Comparison of ENCODE assay signal across 8 mouse cellular contexts in genomic region chrX:135993192-135993594, GRCm38 (mm10). TPM values are rescaled to one million over a fixed set of nuclear protein-coding genes. Genes with fewer than 3 reads are reported as not detected.
DNase-seq lines count a peak whose midpoint lies in the region; ATAC-seq and TF ChIP-seq lines count a peak whose summit lies in the region.
"Not testable (repeated sequence)": the region's sequence is repeated elsewhere in the genome, so short reads cannot be mapped to it uniquely, and the experiment has no call there.
"Had no signal": no experiment of that assay in that cellular context is flagged by ENCODE, and none has a peak within 500 bp of the region (broad histone marks: within the 10 kb centered on the region; RNA-seq: fewer than 3 reads in every experiment).

No protein-coding gene starts in this region.

- peak; percentile 43 for DNase-seq in cerebellum, adult 11-12 months
- DNase-seq in hindbrain, postnatal 0 days (ENCODE audit: low spot score) = not testable (repeated sequence)

- H3K9me3 ChIP-seq in embryonic facial prominence, embryonic 13.5 days; heart, embryonic 12.5 days (replicated peaks); hindbrain, postnatal 0 days (ENCODE audit: low read length); limb, embryonic 13.5 days; neural tube, embryonic 13.5 days: not testable (repeated sequence)

- TF ChIP-seq CTCF in hindbrain, postnatal 0 days (IDR thresholded peaks at IDR 0.05; ENCODE audit: low read depth) = not testable (repeated sequence)

- not testable (repeated sequence) for H3K4me3 ChIP-seq in embryonic facial prominence, embryonic 13.5 days; heart, embryonic 12.5 days; hindbrain, postnatal 0 days (ENCODE audit: low read length); limb, embryonic 13.5 days; neural tube, embryonic 13.5 days

- not testable (repeated sequence) for H3K36me3 ChIP-seq in embryonic facial prominence, embryonic 13.5 days; heart, embryonic 12.5 days; hindbrain, postnatal 0 days (ENCODE audit: insufficient read depth, low read length); limb, embryonic 13.5 days; neural tube, embryonic 13.5 days

- 49% methylated on average over 2 of the region's 3 CpGs for WGBS in embryonic facial prominence, embryonic 13.5 days
- WGBS in heart, embryonic 12.5 days = 82% methylated on average over 2 of the region's 3 CpGs
- 38% methylated on average over 2 of the region's 3 CpGs for WGBS in hindbrain, postnatal 0 days
- WGBS in limb, embryonic 13.5 days = 47% methylated on average over 2 of the region's 3 CpGs
- WGBS in neural tube, embryonic 13.5 days = 38% methylated on average over 2 of the region's 3 CpGs

- H3K27me3 ChIP-seq in embryonic facial prominence, embryonic 13.5 days; heart, embryonic 12.5 days (replicated peaks); hindbrain, postnatal 0 days (ENCODE audit: insufficient read depth, low read length); limb, embryonic 13.5 days; neural tube, embryonic 13.5 days: not testable (repeated sequence)

- not testable (repeated sequence) for H3K4me2 ChIP-seq in embryonic facial prominence, embryonic 13.5 days; limb, embryonic 13.5 days (replicated peaks)
- H3K4me2 ChIP-seq in heart, embryonic 12.5 days = 0 out of 2 replicates have a peak overlapping the region, but pooled peaks have one; percentile 29
- H3K4me2 ChIP-seq in hindbrain, postnatal 0 days (ENCODE audit: low read depth, low read length) = 0 out of 2 replicates have a peak overlapping the region, but pooled peaks have one; percentile 18
- peak overlapping the region; percentile 26; the same call in 1 of the 2 replicates for H3K4me2 ChIP-seq in neural tube, embryonic 13.5 days

- H3K9ac ChIP-seq in embryonic facial prominence, embryonic 13.5 days; heart, embryonic 12.5 days; hindbrain, postnatal 0 days (replicated peaks; ENCODE audit: low read length); limb, embryonic 13.5 days; neural tube, embryonic 13.5 days: not testable (repeated sequence)

- H3K27ac ChIP-seq in embryonic facial prominence, embryonic 13.5 days; heart, embryonic 12.5 days (ENCODE audit: poor library complexity, severe bottlenecking); limb, embryonic 13.5 days; neural tube, embryonic 13.5 days (replicated peaks): not testable (repeated sequence)
- peak overlapping the region; percentile 60 for H3K27ac ChIP-seq in hindbrain, postnatal 0 days

- not testable (repeated sequence) for H3K4me1 ChIP-seq in embryonic facial prominence, embryonic 13.5 days; heart, embryonic 12.5 days (replicated peaks); hindbrain, postnatal 0 days (ENCODE audit: insufficient read depth, low read length); limb, embryonic 13.5 days; neural tube, embryonic 13.5 days (replicated peaks)

- peak; percentile 86 for ATAC-seq in embryonic facial prominence, embryonic 13.5 days (ENCODE audit: insufficient number of reproducible peaks, insufficient read depth, low FRiP score, low TSS enrichment, low read depth)
- ATAC-seq in heart, embryonic 12.5 days (ENCODE audit: insufficient number of reproducible peaks, low FRiP score) = peak; percentile 76
- ATAC-seq in hindbrain, postnatal 0 days = peak; percentile 96
- ATAC-seq in limb, embryonic 13.5 days (ENCODE audit: low FRiP score, low read depth) = peak; percentile 94
- 0 out of 2 replicates have a peak, but pooled peaks have one; percentile 27 for ATAC-seq in megakaryocyte, adult 5-6 weeks (ENCODE audit: poor library complexity, severe bottlenecking)
- ATAC-seq in neural tube, embryonic 13.5 days (ENCODE audit: low read depth) = peak; percentile 95

RNA-seq across cellular contexts. Expression of gene Arxes2, which starts 0.4 kb away (rescaled TPM):
- polyA plus RNA-seq in embryonic facial prominence, embryonic 13.5 days (2015; fragmentation: Nextera tagmentation; extraction: Ambion mirVana) = 79.2 and 89.1 TPM in 2 replicates
- polyA plus RNA-seq in heart, embryonic 12.5 days (2016; fragmentation: Nextera tagmentation; extraction: Ambion mirVana) = 87.1 and 89.7 TPM in 2 replicates
- total RNA-seq in hindbrain, postnatal 0 days (2014; rRNA removed) = 168 and 177 TPM in 2 replicates
- 312 and 317 TPM in 2 replicates for polyA plus RNA-seq in hindbrain, postnatal 0 days (2015; fragmentation: Nextera tagmentation; extraction: Ambion mirVana)
- polyA plus RNA-seq in limb, embryonic 13.5 days (2015; fragmentation: Nextera tagmentation; extraction: Ambion mirVana) = 101 and 106 TPM in 2 replicates
- not detected in 2 replicates for total RNA-seq in megakaryocyte, adult 5-6 weeks (2015)
- not detected in 2 replicates for total RNA-seq in megakaryocyte, adult 5-6 weeks (2017)
- 222 and 228 TPM in 2 replicates for polyA plus RNA-seq in neural tube, embryonic 13.5 days (2015; fragmentation: Nextera tagmentation; extraction: Ambion mirVana)

RNA-seq across cellular contexts. Expression of gene Arxes1, which starts 40.0 kb away (rescaled TPM):
- polyA plus RNA-seq in embryonic facial prominence, embryonic 13.5 days (2015; fragmentation: Nextera tagmentation; extraction: Ambion mirVana) = 41.0 and 44.1 TPM in 2 replicates
- 35.3 and 36.9 TPM in 2 replicates for polyA plus RNA-seq in heart, embryonic 12.5 days (2016; fragmentation: Nextera tagmentation; extraction: Ambion mirVana)
- total RNA-seq in hindbrain, postnatal 0 days (2014; rRNA removed) = 57.8 and 57.9 TPM in 2 replicates
- 177 and 187 TPM in 2 replicates for polyA plus RNA-seq in hindbrain, postnatal 0 days (2015; fragmentation: Nextera tagmentation; extraction: Ambion mirVana)
- 47.3 and 50.5 TPM in 2 replicates for polyA plus RNA-seq in limb, embryonic 13.5 days (2015; fragmentation: Nextera tagmentation; extraction: Ambion mirVana)
- total RNA-seq in megakaryocyte, adult 5-6 weeks (2015) = 0.16 TPM in 1 of 2 replicates, not detected in the other
- not detected in 2 replicates for total RNA-seq in megakaryocyte, adult 5-6 weeks (2017)
- 96.5 and 98.0 TPM in 2 replicates for polyA plus RNA-seq in neural tube, embryonic 13.5 days (2015; fragmentation: Nextera tagmentation; extraction: Ambion mirVana)
- polyA plus RNA-seq: erythroblast, embryonic 14.5 days had no signal

Comparison
In these comparisons a context has a peak if more than half of its experiments do, and no peak if none do; other contexts are left out.
1. ATAC-seq: peak in every context shown above with its lines; median percentile 96 in hindbrain, postnatal 0 days; 95 in neural tube, embryonic 13.5 days; 94 in limb, embryonic 13.5 days; 86 in embryonic facial prominence, embryonic 13.5 days; 76 in heart, embryonic 12.5 days; 27 in megakaryocyte, adult 5-6 weeks.